Mouse (Mus musculus) forebrain, embryonic 16.5 days (tissue): ENCODE data around the gene Camta1. TPM values are rescaled to one million over a fixed set of nuclear protein-coding genes. Genes with fewer than 3 reads are reported as not detected.

Experiments used
- ATAC-seq: fragments of 200-750 bp; cut with Nextera tagmentation; 2 replicates; pipeline ENCODE4 v1.8.0; 2017; ENCODE audit warnings: mild to moderate bottlenecking, moderate library complexity
- H3K27ac ChIP-seq: fragments of 300-500 bp; sonication (generic); 2 replicates; pipeline ENCODE4 v1.5.1; 2014; ENCODE audit warnings: low read length, control low read depth
- H3K27me3 ChIP-seq: fragments of 300-500 bp; sonication (generic); replicated peaks from 2 replicates; pipeline ENCODE4 v1.6.1; 2014; ENCODE audit warnings: low read length; ENCODE audit not compliant: control insufficient read depth, insufficient read depth
- H3K36me3 ChIP-seq: fragments of 300-500 bp; sonication (generic); 2 replicates; pipeline ENCODE4 v1.6.1; 2014; ENCODE audit not compliant: control insufficient read depth, insufficient read depth
- H3K4me1 ChIP-seq: fragments of 300-500 bp; sonication (generic); replicated peaks from 2 replicates; pipeline ENCODE4 v1.6.1; 2014; ENCODE audit warnings: low read length; ENCODE audit not compliant: control insufficient read depth, insufficient read depth
- H3K4me2 ChIP-seq: fragments of 300-500 bp; sonication (generic); 2 replicates; pipeline ENCODE4 v1.6.1; 2014; ENCODE audit warnings: mild to moderate bottlenecking, low read length, control low read depth
- H3K4me3 ChIP-seq: fragments of 300-500 bp; sonication (generic); replicated peaks from 2 replicates; pipeline ENCODE4 v1.5.1; 2014; ENCODE audit warnings: mild to moderate bottlenecking, low read length, control low read depth
- H3K9ac ChIP-seq: fragments of 300-500 bp; sonication (generic); replicated peaks from 2 replicates; pipeline ENCODE4 v1.6.1; 2014; ENCODE audit warnings: low read depth, low read length, control low read depth
- H3K9me3 ChIP-seq: fragments of 300-500 bp; sonication (generic); 2 replicates; pipeline ENCODE4 v1.6.1; 2016; ENCODE audit warnings: low read length; ENCODE audit not compliant: control insufficient read depth
- WGBS: fragments of 180-500 bp; shearing (Covaris S2); extraction: QIAGEN DNeasy Blood & Tissue Kit; methylation state at CpG from one replicate; pipeline ENCODE4 v1.1.7; 2014; 5-methylcytosine and 5-hydroxymethylcytosine counted together
- polyA plus RNA-seq: library from polyadenylated mRNA; unstranded; fragments of >200 nt; fragmentation: Nextera tagmentation; extraction: Ambion mirVana; gene quantifications from 2 replicates; pipeline ENCODE4 v1.2.1, GENCODE M21; 2015

Gene Camta1
- polyA plus RNA-seq, 1 experiment from 2014 or later: 123 TPM

GRCm38 (mm10) chr4:151263786-151264414, 597.8 kb downstream of the Camta1 start:
- 42% methylated on average over 14 of the region's 14 CpGs for WGBS
- Histone ChIP-seq H3K9ac (no peak overlapping the region), H3K4me1 (peaks cover 13% of the 10 kb centered on the region), H3K4me2 (no peak overlapping the region), H3K36me3 (no peaks in the 10 kb centered on the region), H3K27ac (no peak overlapping the region), H3K9me3 (no peaks in the 10 kb centered on the region), H3K4me3 (no peak overlapping the region), H3K27me3 (peaks cover 4% of the 10 kb centered on the region; the same call in 1 of the 2 replicates)
- ATAC-seq: no peak

GRCm38 (mm10) chr4:151263052-151263451, 598.6 kb downstream of the Camta1 start:
- Histone ChIP-seq H3K4me1 (peaks cover 13% of the 10 kb centered on the region), H3K9me3 (no peaks in the 10 kb centered on the region), H3K4me3 (no peak overlapping the region), H3K36me3 (no peaks in the 10 kb centered on the region), H3K4me2 (no peak overlapping the region), H3K27ac (no peak overlapping the region), H3K27me3 (peaks cover 4% of the 10 kb centered on the region; the same call in 1 of the 2 replicates), H3K9ac (no peak overlapping the region)
- 74% methylated on average over 7 of the region's 7 CpGs for WGBS
- ATAC-seq: no peak

- H3K4me1 ChIP-seq: no peaks in the 10 kb centered on the region
- H3K27ac ChIP-seq: no peak overlapping the region
- H3K9me3 ChIP-seq: no peaks in the 10 kb centered on the region
- H3K36me3 ChIP-seq: no peaks in the 10 kb centered on the region
- ATAC-seq: no peak
- no peak overlapping the region for H3K4me2 ChIP-seq
- 43% methylated on average over 4 of the region's 4 CpGs for WGBS
- peaks cover 4% of the 10 kb centered on the region; the same call in 1 of the 2 replicates for H3K27me3 ChIP-seq
- no peak overlapping the region for H3K4me3 ChIP-seq
- H3K9ac ChIP-seq: no peak overlapping the region
These were observed 605.1 kb downstream of the Camta1 start for GRCm38 (mm10) chr4:151256622-151257021.

- no peaks in the 10 kb centered on the region for H3K36me3 ChIP-seq
- H3K4me3 ChIP-seq: no peak overlapping the region
- no peak overlapping the region for H3K4me2 ChIP-seq
- H3K4me1 ChIP-seq: no peaks in the 10 kb centered on the region
- H3K27me3 ChIP-seq: no peaks in the 10 kb centered on the region
- H3K27ac ChIP-seq: no peak overlapping the region
- ATAC-seq: no peak
- H3K9me3 ChIP-seq: no peaks in the 10 kb centered on the region
- whole genome bisulfite sequencing: 89% methylated on average over 6 of the region's 6 CpGs
- no peak overlapping the region for H3K9ac ChIP-seq
These were observed 610.9 kb downstream of the Camta1 start for GRCm38 (mm10) chr4:151250824-151251223.

GRCm38 (mm10) chr4:151245068-151245797, 616.4 kb downstream of the Camta1 start:
- 71% methylated on average over 7 of the region's 7 CpGs for WGBS

GRCm38 (mm10) chr4:151243445-151243844, 618.2 kb downstream of the Camta1 start:
- 57% methylated on average over 9 of the region's 9 CpGs for WGBS
- Histone ChIP-seq H3K4me3 (no peak overlapping the region), H3K9ac (no peak overlapping the region), H3K27me3 (no peaks in the 10 kb centered on the region), H3K9me3 (no peaks in the 10 kb centered on the region; the same call in 1 of the 2 replicates), H3K36me3 (no peaks in the 10 kb centered on the region), H3K4me1 (0 out of 2 replicates have a peak, but pooled peaks cover 5% of the 10 kb centered on the region), H3K27ac (no peak overlapping the region), H3K4me2 (no peak overlapping the region)
- no peak for ATAC-seq

More at GRCm38 (mm10) chr4:151245068-151245797, 616.4 kb downstream of the Camta1 start:
- H3K27ac ChIP-seq: no peak overlapping the region
- H3K4me1 ChIP-seq: 0 out of 2 replicates have a peak, but pooled peaks cover 5% of the 10 kb centered on the region
- H3K9me3 ChIP-seq: no peaks in the 10 kb centered on the region; the same call in 1 of the 2 replicates
- H3K4me3 ChIP-seq: no peak overlapping the region
- H3K9ac ChIP-seq: no peak overlapping the region
- H3K4me2 ChIP-seq: no peak overlapping the region
- ATAC-seq: no peak
- no peaks in the 10 kb centered on the region for H3K36me3 ChIP-seq
- no peaks in the 10 kb centered on the region for H3K27me3 ChIP-seq

- H3K4me1 ChIP-seq: 0 out of 2 replicates have a peak, but pooled peaks cover 5% of the 10 kb centered on the region
- no peaks in the 10 kb centered on the region for H3K36me3 ChIP-seq
- H3K27ac ChIP-seq: no peak overlapping the region
- H3K4me3 ChIP-seq: no peak overlapping the region
- no peaks in the 10 kb centered on the region for H3K27me3 ChIP-seq
- H3K9ac ChIP-seq: no peak overlapping the region
- no peaks in the 10 kb centered on the region; the same call in 1 of the 2 replicates for H3K9me3 ChIP-seq
- no peak overlapping the region for H3K4me2 ChIP-seq
- ATAC-seq: no peak
- WGBS: 22% methylated on average over 12 of the region's 12 CpGs
These were observed 618.9 kb downstream of the Camta1 start for GRCm38 (mm10) chr4:151242751-151243150.

GRCm38 (mm10) chr4:151240465-151240864, 621.2 kb downstream of the Camta1 start:
- Histone ChIP-seq H3K9me3 (no peaks in the 10 kb centered on the region; the same call in 1 of the 2 replicates), H3K4me3 (no peak overlapping the region), H3K9ac (no peak overlapping the region), H3K4me2 (no peak overlapping the region), H3K27me3 (no peaks in the 10 kb centered on the region), H3K4me1 (0 out of 2 replicates have a peak, but pooled peaks cover 5% of the 10 kb centered on the region), H3K27ac (no peak overlapping the region), H3K36me3 (no peaks in the 10 kb centered on the region)
- 86% methylated on average over 5 of the region's 5 CpGs for WGBS
- no peak for ATAC-seq

- Histone ChIP-seq H3K9me3 (no peaks in the 10 kb centered on the region; the same call in 1 of the 2 replicates), H3K9ac (no peak overlapping the region), H3K4me1 (0 out of 2 replicates have a peak, but pooled peaks cover 5% of the 10 kb centered on the region), H3K27ac (no peak overlapping the region), H3K27me3 (no peaks in the 10 kb centered on the region), H3K4me2 (no peak overlapping the region), H3K4me3 (no peak overlapping the region), H3K36me3 (no peaks in the 10 kb centered on the region)
- 82% methylated on average over 19 of the region's 19 CpGs for WGBS
- ATAC-seq: no peak; the same call in 1 of the 2 replicates
These were observed 622.5 kb downstream of the Camta1 start for GRCm38 (mm10) chr4:151238970-151239684.
